In genomic region chr9:21153331-21153730, GRCm38 (mm10) we compare ENCODE assay signal across 8 mouse cellular contexts. TPM values are rescaled to one million over a fixed set of nuclear protein-coding genes. Genes with fewer than 3 reads are reported as not detected.
DNase-seq lines count a peak whose midpoint lies in the region; ATAC-seq and TF ChIP-seq lines count a peak whose summit lies in the region.

No protein-coding gene starts in this region.

- H3K27ac ChIP-seq in kidney, adult 2 months (ENCODE audit: insufficient read depth, low read depth, low read length) = no peak overlapping the region
- H3K27ac ChIP-seq in cortical plate, adult 2 months (ENCODE audit: insufficient read depth, low read length) = no peak overlapping the region
- H3K27ac ChIP-seq in heart, postnatal 0 days (ENCODE audit: low read depth) = peak overlapping the region; percentile 41
- no peak overlapping the region for H3K27ac ChIP-seq in liver, postnatal 0 days (ENCODE audit: low read depth)

- WGBS in kidney, adult 2 months = 9% methylated on average over 12 of the region's 12 CpGs
- WGBS in heart, postnatal 0 days = 7% methylated on average over 11 of the region's 12 CpGs
- 4% methylated on average over 12 of the region's 12 CpGs for WGBS in liver, postnatal 0 days (ENCODE audit: insufficient replicate concordance)

- no peak for TF ChIP-seq CTCF in kidney, adult 2 months (conservative IDR thresholded peaks at IDR 0.05; ENCODE audit: insufficient read depth, insufficient read length, low read depth, low read length)
- no peak for TF ChIP-seq CTCF in cortical plate, adult 2 months (IDR thresholded peaks at IDR 0.05; ENCODE audit: extremely low read depth, insufficient read depth, low read length)
- no peak for TF ChIP-seq CTCF in heart, postnatal 0 days (IDR thresholded peaks at IDR 0.05; ENCODE audit: low read depth)
- no peak for TF ChIP-seq CTCF in liver, postnatal 0 days (IDR thresholded peaks at IDR 0.05; ENCODE audit: low read depth)

- ATAC-seq in heart, postnatal 0 days (ENCODE audit: insufficient read depth, low read depth) = no peak
- no peak for ATAC-seq in liver, postnatal 0 days

- H3K27me3 ChIP-seq in kidney, adult 2 months (replicated peaks; ENCODE audit: control insufficient read depth, insufficient read depth, low read length) = no peaks in the 10 kb centered on the region
- no peaks in the 10 kb centered on the region for H3K27me3 ChIP-seq in heart, postnatal 0 days (ENCODE audit: control insufficient read depth, insufficient read depth, low read length)
- no peaks in the 10 kb centered on the region for H3K27me3 ChIP-seq in liver, postnatal 0 days (ENCODE audit: insufficient read depth, low read length)

- H3K4me2 ChIP-seq in heart, postnatal 0 days (ENCODE audit: low read depth, low read length) = peak overlapping the region; percentile 67
- H3K4me2 ChIP-seq in liver, postnatal 0 days (ENCODE audit: low read depth, low read length) = peak overlapping the region; percentile 72

- no peaks in the 10 kb centered on the region for H3K9me3 ChIP-seq in heart, postnatal 0 days (replicated peaks; ENCODE audit: control insufficient read depth, low read length)
- H3K9me3 ChIP-seq in liver, postnatal 0 days (ENCODE audit: low read length) = no peaks in the 10 kb centered on the region

- TF ChIP-seq POLR2A in kidney, adult 2 months (IDR thresholded peaks at IDR 0.05; ENCODE audit: low read depth, low read length) = no peak
- no peak for TF ChIP-seq POLR2A in cortical plate, adult 2 months (IDR thresholded peaks at IDR 0.05; ENCODE audit: extremely low read depth, insufficient read depth, low read length)

- no peak for TF ChIP-seq EP300 in heart, postnatal 0 days (IDR thresholded peaks at IDR 0.05; ENCODE audit: low read depth)
- TF ChIP-seq EP300 in liver, postnatal 0 days (IDR thresholded peaks at IDR 0.05; ENCODE audit: low read depth) = no peak

- peak overlapping the region; percentile 35 for H3K9ac ChIP-seq in heart, postnatal 0 days (replicated peaks; ENCODE audit: low read depth, low read length)
- H3K9ac ChIP-seq in liver, postnatal 0 days (replicated peaks) = peak overlapping the region; percentile 3

- H3K4me1 ChIP-seq in kidney, adult 2 months (ENCODE audit: control insufficient read depth, insufficient read depth, low read length) = peaks cover 9% of the 10 kb centered on the region; the same call in 1 of the 2 replicates
- H3K4me1 ChIP-seq in cortical plate, adult 2 months (ENCODE audit: control insufficient read depth, insufficient read depth, low read length) = peaks cover 8% of the 10 kb centered on the region
- H3K4me1 ChIP-seq in heart, postnatal 0 days (ENCODE audit: control insufficient read depth, insufficient read depth) = peaks cover 20% of the 10 kb centered on the region
- H3K4me1 ChIP-seq in liver, postnatal 0 days (ENCODE audit: insufficient read depth) = peaks cover 23% of the 10 kb centered on the region

- no peak for DNase-seq in kidney, adult 2 months
- no peak for DNase-seq in kidney, postnatal 25 days
- DNase-seq in heart, postnatal 0 days (ENCODE audit: low spot score) = no peak
- no peak for DNase-seq in liver, postnatal 0 days
- DNase-seq in T-cell, adult 2 months (ENCODE audit: low spot score) = no peak
- no peak for DNase-seq in right cerebral cortex, postnatal 4 days
- no peak for DNase-seq in adipocyte (ENCODE audit: low spot score)

- peak overlapping the region; percentile 2; the same call in 1 of the 2 replicates for H3K4me3 ChIP-seq in kidney, adult 2 months (ENCODE audit: insufficient read depth, low read depth, low read length)
- 0 out of 2 replicates have a peak overlapping the region, but pooled peaks have one; percentile 8 for H3K4me3 ChIP-seq in cortical plate, adult 2 months (ENCODE audit: insufficient read depth, low read length)
- peak overlapping the region; percentile 40 for H3K4me3 ChIP-seq in heart, postnatal 0 days (ENCODE audit: low read depth, low read length)
- H3K4me3 ChIP-seq in liver, postnatal 0 days (ENCODE audit: low read depth, low read length) = peak overlapping the region; percentile 30

- H3K36me3 ChIP-seq in kidney, adult 2 months (ENCODE audit: control insufficient read depth, insufficient read depth, low read length) = no peaks in the 10 kb centered on the region
- no peaks in the 10 kb centered on the region for H3K36me3 ChIP-seq in heart, postnatal 0 days (replicated peaks; ENCODE audit: control insufficient read depth, insufficient read depth, low read length)
- no peaks in the 10 kb centered on the region for H3K36me3 ChIP-seq in liver, postnatal 0 days (replicated peaks; ENCODE audit: insufficient read depth, low read length)

RNA-seq across cellular contexts. Expression of gene Cdc37, which starts 3.5 kb away (rescaled TPM):
- polyA plus RNA-seq in kidney, adult 2 months (2012; rRNA removed) = 53.1 and 72.6 TPM in 2 replicates
- polyA plus RNA-seq in cortical plate, adult 2 months (2012; rRNA removed) = 158 and 168 TPM in 2 replicates
- 32.9 and 50.1 TPM in 2 replicates for total RNA-seq in heart, postnatal 0 days (2014; rRNA removed; ENCODE audit: low replicate concordance)
- polyA plus RNA-seq in heart, postnatal 0 days (2015; fragmentation: Nextera tagmentation; extraction: Ambion mirVana) = 176 and 183 TPM in 2 replicates
- polyA plus RNA-seq in liver, postnatal 0 days (2015; fragmentation: Nextera tagmentation; extraction: Ambion mirVana) = 81.1 and 84.1 TPM in 2 replicates

RNA-seq across cellular contexts. Expression of gene Pde4a, which starts 12.2 kb away (rescaled TPM):
- polyA plus RNA-seq in kidney, adult 2 months (2012; rRNA removed) = 7.8 and 9.0 TPM in 2 replicates
- 77.0 and 80.1 TPM in 2 replicates for polyA plus RNA-seq in cortical plate, adult 2 months (2012; rRNA removed)
- 10.2 and 14.6 TPM in 2 replicates for total RNA-seq in heart, postnatal 0 days (2014; rRNA removed; ENCODE audit: low replicate concordance)
- 16.6 and 17.5 TPM in 2 replicates for polyA plus RNA-seq in heart, postnatal 0 days (2015; fragmentation: Nextera tagmentation; extraction: Ambion mirVana)
- 1.4 and 1.5 TPM in 2 replicates for polyA plus RNA-seq in liver, postnatal 0 days (2015; fragmentation: Nextera tagmentation; extraction: Ambion mirVana)

RNA-seq across cellular contexts. Expression of gene Tyk2, which starts 22.3 kb away (rescaled TPM):
- polyA plus RNA-seq in kidney, adult 2 months (2012; rRNA removed) = 17.0 and 19.0 TPM in 2 replicates
- polyA plus RNA-seq in cortical plate, adult 2 months (2012; rRNA removed) = 16.4 and 18.6 TPM in 2 replicates
- total RNA-seq in heart, postnatal 0 days (2014; rRNA removed; ENCODE audit: low replicate concordance) = 16.7 and 17.9 TPM in 2 replicates
- 7.7 and 8.3 TPM in 2 replicates for polyA plus RNA-seq in heart, postnatal 0 days (2015; fragmentation: Nextera tagmentation; extraction: Ambion mirVana)
- polyA plus RNA-seq in liver, postnatal 0 days (2015; fragmentation: Nextera tagmentation; extraction: Ambion mirVana) = 4.5 and 5.4 TPM in 2 replicates
